Mouse (Mus musculus): ENCODE data around the gene Marveld1. TPM values are rescaled to one million over a fixed set of nuclear protein-coding genes. Genes with fewer than 3 reads are reported as not detected.

The Marveld1 gene
- total and polyA plus RNA-seq, 3 experiments, result 9.7 to 24.4 TPM; not detected in 1

- TF ChIP-seq ZNF384 (IDR thresholded peaks at IDR 0.05; ENCODE audit: low read depth, low read length) (no peak), RCOR1 (IDR thresholded peaks at IDR 0.05; ENCODE audit: low read depth, low read length) (peak; percentile 93), KAT2A (conservative IDR thresholded peaks at IDR 0.05; ENCODE audit: low read depth, low read length) (no peak; the same call in 1 of the 2 replicates), ZC3H11A (IDR thresholded peaks at IDR 0.05; ENCODE audit: low read depth, low read length) (0 out of 2 replicates have a peak, but pooled peaks have one; percentile 0)
These were observed 11.2 kb downstream of the Marveld1 start (continued) for GRCm38 (mm10) chr19:42158246-42159017.

GRCm38 (mm10) chr19:42163764-42164163 is 16.6 kb downstream of the Marveld1 start, which contains the start of gene Zfyve27:
Gene Zfyve27 (plus strand): TSS chr19:42163951.
- Histone ChIP-seq H3K9me3 (replicated peaks; ENCODE audit: insufficient read depth, low read length) (no peaks in the 10 kb centered on the region), H3K4me3 (ENCODE audit: control insufficient read depth in 1 of 2, insufficient read depth in 1 of 2, low read depth in 2 of 2, low read length in 2 of 2) (no peak within 1 kb of the TSS)
- no peak for TF ChIP-seq ELF1 (IDR thresholded peaks at IDR 0.05; ENCODE audit: low read depth, low read length)

GRCm38 (mm10) chr19:42164188-42164587 is 17.0 kb downstream of the Marveld1 start:
- H3K4me3 ChIP-seq (ENCODE audit: control insufficient read depth in 1 of 2, insufficient read depth in 1 of 2, low read depth in 2 of 2, low read length in 2 of 2), result no peak overlapping the region

More at GRCm38 (mm10) chr19:42163764-42164163, 16.6 kb downstream of the Marveld1 start, which contains the start of gene Zfyve27:
- no peaks in the 10 kb centered on the region for H3K79me2 ChIP-seq (ENCODE audit: control insufficient read depth, insufficient read depth, low read length, poor library complexity)
- H3K4me1 ChIP-seq (ENCODE audit: control insufficient read depth in 1 of 2, insufficient read depth in 2 of 2, low read length in 2 of 2), result peaks cover 11 to 18% of the 10 kb centered on the region in 2 experiments
- no peak for DNase-seq (ENCODE audit: low read depth, low spot score)
- H3K36me3 ChIP-seq (ENCODE audit: control insufficient read depth in 1 of 2, insufficient read depth in 2 of 2, low read length in 2 of 2), result peaks cover 0 to 15% of the 10 kb centered on the region in 2 experiments; a peak in 2 of 4 replicates
- no peak within 1 kb of the TSS for H3K27ac ChIP-seq (ENCODE audit: control insufficient read depth, low read depth, low read length)
- no peaks in the 10 kb centered on the region; a peak in 1 of 4 replicates for H3K27me3 ChIP-seq (ENCODE audit: control insufficient read depth in 1 of 2, insufficient read depth in 2 of 2, low read length in 2 of 2)
- no peak within 1 kb of the TSS for H3K9ac ChIP-seq (ENCODE audit: control insufficient read depth, low read depth, low read length, poor library complexity, severe bottlenecking)

GRCm38 (mm10) chr19:42166130-42166529 is 18.9 kb downstream of the Marveld1 start:
- Histone ChIP-seq H3K27ac (ENCODE audit: control insufficient read depth, low read depth, low read length) (0 out of 2 replicates have a peak overlapping the region, but pooled peaks have one; percentile 12), H3K4me3 (ENCODE audit: control insufficient read depth in 1 of 2, insufficient read depth in 1 of 2, low read depth in 2 of 2, low read length in 2 of 2) (peak overlapping the region; percentile 59 to 74), H3K79me2 (ENCODE audit: control insufficient read depth, insufficient read depth, low read length, poor library complexity) (peaks cover 7% of the 10 kb centered on the region), H3K27me3 (ENCODE audit: control insufficient read depth in 1 of 2, insufficient read depth in 2 of 2, low read length in 2 of 2) (no peaks in the 10 kb centered on the region; a peak in 1 of 4 replicates), H3K4me1 (ENCODE audit: control insufficient read depth in 1 of 2, insufficient read depth in 2 of 2, low read length in 2 of 2) (peaks cover 12 to 25% of the 10 kb centered on the region in 2 experiments), H3K9ac (ENCODE audit: control insufficient read depth, low read depth, low read length, poor library complexity, severe bottlenecking) (peak overlapping the region; percentile 71), H3K36me3 (ENCODE audit: control insufficient read depth in 1 of 2, insufficient read depth in 2 of 2, low read length in 2 of 2) (peaks cover 0 to 17% of the 10 kb centered on the region in 2 experiments; a peak in 2 of 4 replicates), H3K9me3 (replicated peaks; ENCODE audit: insufficient read depth, low read length) (no peaks in the 10 kb centered on the region)
- DNase-seq (ENCODE audit: low read depth, low spot score), result peak; percentile 92
- peak; percentile 89 for TF ChIP-seq ZNF384 (IDR thresholded peaks at IDR 0.05; ENCODE audit: low read depth, low read length)
- no peak for TF ChIP-seq USF2 (IDR thresholded peaks at IDR 0.05; ENCODE audit: borderline replicate concordance in 1 of 2, insufficient read depth in 1 of 2, low read depth in 1 of 2, low read length in 2 of 2)
- no peak for TF ChIP-seq EP300 (IDR thresholded peaks at IDR 0.05; ENCODE audit: low read depth in 1 of 2, low read length in 2 of 2)
- TF ChIP-seq CTCF (IDR thresholded peaks at IDR 0.05 in 2 of 3, conservative IDR thresholded peaks at IDR 0.05 in 1 of 3; ENCODE audit: control insufficient read depth in 1 of 3, insufficient read depth in 1 of 3, low read depth in 2 of 3, low read length in 3 of 3, poor library complexity in 1 of 3, severe bottlenecking in 1 of 3), result peak; percentile 97 to 99 (median 99)
- peak; percentile 75 for TF ChIP-seq MAX (IDR thresholded peaks at IDR 0.05; ENCODE audit: low read length)
- 0 out of 2 replicates have a peak, but pooled peaks have one; percentile 42 for TF ChIP-seq MYC (IDR thresholded peaks at IDR 0.05; ENCODE audit: low read depth, low read length)
- TF ChIP-seq TBP (IDR thresholded peaks at IDR 0.05; ENCODE audit: low read depth, low read length), result no peak
- TF ChIP-seq CHD1 (IDR thresholded peaks at IDR 0.05; ENCODE audit: low read depth, low read length), result no peak
- TF ChIP-seq SIN3A (IDR thresholded peaks at IDR 0.05; ENCODE audit: low read length), result peak; percentile 81
- 0 out of 2 replicates have a peak, but pooled peaks have one; percentile 42 for TF ChIP-seq BHLHE40 (IDR thresholded peaks at IDR 0.05; ENCODE audit: borderline replicate concordance, low read depth, low read length)
- no peak for TF ChIP-seq POLR2AphosphoS5 (IDR thresholded peaks at IDR 0.05; ENCODE audit: borderline replicate concordance, low read depth, low read length)
- TF ChIP-seq USF1 (IDR thresholded peaks at IDR 0.05; ENCODE audit: low read depth, low read length), result 0 out of 2 replicates have a peak, but pooled peaks have one; percentile 20
- no peak for TF ChIP-seq POLR2AphosphoS2 (IDR thresholded peaks at IDR 0.05; ENCODE audit: low read length)
- TF ChIP-seq RCOR1 (IDR thresholded peaks at IDR 0.05; ENCODE audit: low read depth, low read length), result peak; percentile 13; the same call in 1 of the 2 replicates

More at GRCm38 (mm10) chr19:42164188-42164587, 17.0 kb downstream of the Marveld1 start:
- H3K79me2 ChIP-seq (ENCODE audit: control insufficient read depth, insufficient read depth, low read length, poor library complexity), result no peaks in the 10 kb centered on the region
- H3K4me1 ChIP-seq (ENCODE audit: control insufficient read depth in 1 of 2, insufficient read depth in 2 of 2, low read length in 2 of 2), result peaks cover 11 to 20% of the 10 kb centered on the region in 2 experiments
- no peaks in the 10 kb centered on the region; a peak in 1 of 4 replicates for H3K27me3 ChIP-seq (ENCODE audit: control insufficient read depth in 1 of 2, insufficient read depth in 2 of 2, low read length in 2 of 2)
- H3K27ac ChIP-seq (ENCODE audit: control insufficient read depth, low read depth, low read length), result no peak overlapping the region
- TF ChIP-seq TAL1 (IDR thresholded peaks at IDR 0.05; ENCODE audit: low read length) (no peak), POLR2A (IDR thresholded peaks at IDR 0.05; ENCODE audit: control insufficient read depth in 1 of 2, insufficient read depth in 1 of 2, low read depth in 1 of 2, low read length in 2 of 2, poor library complexity in 1 of 2) (no peak), NRF1 (IDR thresholded peaks at IDR 0.05; ENCODE audit: insufficient read depth, low read depth, low read length, poor library complexity, severe bottlenecking) (no peak), MAFK (IDR thresholded peaks at IDR 0.05; ENCODE audit: borderline replicate concordance, low read depth, low read length) (no peak), JUND (IDR thresholded peaks at IDR 0.05; ENCODE audit: low read depth, low read length) (no peak), ZNF384 (IDR thresholded peaks at IDR 0.05; ENCODE audit: low read depth, low read length) (no peak), ZKSCAN1 (IDR thresholded peaks at IDR 0.05; ENCODE audit: low read depth, low read length) (no peak), ETS1 (IDR thresholded peaks at IDR 0.05; ENCODE audit: low read depth, low read length) (no peak), MYB (IDR thresholded peaks at IDR 0.05; ENCODE audit: low read depth, low read length) (no peak)
- no peak for DNase-seq (ENCODE audit: low read depth, low spot score)
- H3K9ac ChIP-seq (ENCODE audit: control insufficient read depth, low read depth, low read length, poor library complexity, severe bottlenecking), result no peak overlapping the region
- peaks cover 0 to 17% of the 10 kb centered on the region in 2 experiments; a peak in 2 of 4 replicates for H3K36me3 ChIP-seq (ENCODE audit: control insufficient read depth in 1 of 2, insufficient read depth in 2 of 2, low read length in 2 of 2)
- H3K9me3 ChIP-seq (replicated peaks; ENCODE audit: insufficient read depth, low read length), result no peaks in the 10 kb centered on the region

All from MEL (cell line).